Mouse (Mus musculus) large intestine, adult 2 months (tissue): ENCODE results near the gene Dennd6a. TPM values are rescaled to one million over a fixed set of nuclear protein-coding genes. Genes with fewer than 3 reads are reported as not detected.

ENCODE experiments used
- DNase-seq: peaks from one replicate; pipeline ENCODE4 v3.0.0-alpha.2; 2012; ENCODE audit warnings: low read depth, low spot score
- WGBS: fragments of 180-500 bp; shearing (Covaris S2); methylation state at CpG from one replicate; pipeline ENCODE4 v1.1.7; 2018; 5-methylcytosine and 5-hydroxymethylcytosine counted together
- polyA plus RNA-seq: library from polyadenylated mRNA; depleted of rRNA; stranded (reverse); fragments of >200 nt; gene quantifications from 2 replicates; pipeline ENCODE4 v1.2.3, GENCODE M21; 2012

Gene Dennd6a
- polyA plus RNA-seq, 1 experiment, result 6.3 TPM

GRCm38 (mm10) chr14:26562247-26562646 lies 11.4 kb upstream of the Dennd6a start:
- DNase-seq, result no peak
- WGBS, result 27% methylated on average over 2 of the region's 2 CpGs

DNA sequence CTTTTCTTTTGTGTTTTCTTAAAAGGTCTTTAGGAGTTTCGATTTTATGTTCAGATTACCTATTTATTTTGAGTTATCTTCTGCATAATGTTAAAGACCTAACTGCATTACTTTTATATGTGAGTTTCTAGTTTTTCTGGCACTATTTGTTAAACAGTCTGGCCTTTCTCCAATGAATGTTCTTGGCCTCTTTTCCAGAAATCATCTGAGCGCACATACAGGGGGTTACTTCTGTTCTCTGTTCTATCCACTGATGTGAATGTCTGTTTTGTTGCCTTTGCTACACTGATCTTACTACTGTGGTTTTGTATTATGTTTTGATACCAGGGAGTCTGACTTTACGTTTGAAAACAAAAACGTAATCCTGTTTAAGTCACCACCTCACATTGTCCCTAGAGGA lies 3.8 kb upstream of the Dennd6a start:
- DNase-seq, result no peak
- WGBS, result 82% methylated on average over 4 of the region's 4 CpGs

- no peak for DNase-seq
- 70% methylated on average over 4 of the region's 4 CpGs for WGBS
These were observed 1.5 kb upstream of the Dennd6a start for GRCm38 (mm10) chr14:26571951-26572675.

DNA sequence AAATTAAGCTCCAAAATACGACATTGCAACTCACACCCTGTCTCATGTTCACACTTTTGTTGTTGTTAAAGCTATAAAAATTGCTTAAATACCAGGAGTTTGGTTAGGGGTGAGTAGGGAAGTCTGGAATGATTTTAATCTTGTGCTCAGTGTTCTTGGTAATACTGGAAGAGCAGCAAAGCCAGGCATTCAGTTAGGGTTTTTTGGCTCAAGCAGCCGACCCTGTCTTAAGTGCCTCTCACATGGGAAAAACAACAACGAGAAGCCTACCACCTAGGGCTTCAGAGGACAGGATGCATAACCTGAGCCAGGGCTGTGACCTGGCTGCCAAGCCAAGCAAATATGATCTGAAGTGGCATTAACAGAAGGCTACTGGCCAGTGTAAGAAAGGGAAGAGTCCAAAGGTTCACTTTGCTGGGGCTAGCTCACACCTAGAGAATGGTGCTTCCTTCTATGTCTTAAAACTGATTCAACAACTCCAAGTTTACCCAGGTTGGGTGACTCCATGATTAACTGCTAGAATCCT lies 2.7 kb downstream of the Dennd6a start:
- WGBS, result 63% methylated on average over 3 of the region's 3 CpGs

GRCm38 (mm10) chr14:26578791-26579191 lies 5.1 kb downstream of the Dennd6a start:
- WGBS, result 21% methylated on average over 6 of the region's 6 CpGs
- DNase-seq, result peak; percentile 81

More for the DNA sequence above, 2.7 kb downstream of the Dennd6a start:
- DNase-seq, result no peak

GRCm38 (mm10) chr14:26579346-26580343 lies 6.0 kb downstream of the Dennd6a start:
- under 1% methylated on average over 79 of the region's 79 CpGs for WGBS
- DNase-seq, result peak; percentile 71

DNA sequence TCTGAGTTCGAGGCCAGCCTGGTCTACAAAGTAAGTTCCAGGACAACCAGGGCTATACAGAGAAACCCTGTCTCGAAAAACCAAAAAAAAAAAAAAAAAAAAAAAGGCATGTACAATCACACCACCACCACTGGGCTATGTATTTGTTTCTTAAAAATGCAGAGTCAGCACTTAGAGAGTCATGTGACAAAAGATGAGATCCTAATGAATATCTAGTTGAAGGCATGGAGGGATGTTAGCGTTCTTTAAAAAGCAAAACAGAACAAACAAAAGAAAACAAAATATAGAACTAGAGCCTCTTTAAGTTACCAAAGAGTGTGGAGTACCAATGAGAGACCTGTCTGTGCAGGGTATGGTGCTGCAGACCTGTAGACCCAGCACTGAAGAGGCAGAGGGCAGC lies 10.0 kb downstream of the Dennd6a start:
- WGBS, result 91% methylated on average over 3 of the region's 3 CpGs
- DNase-seq, result no peak

DNA sequence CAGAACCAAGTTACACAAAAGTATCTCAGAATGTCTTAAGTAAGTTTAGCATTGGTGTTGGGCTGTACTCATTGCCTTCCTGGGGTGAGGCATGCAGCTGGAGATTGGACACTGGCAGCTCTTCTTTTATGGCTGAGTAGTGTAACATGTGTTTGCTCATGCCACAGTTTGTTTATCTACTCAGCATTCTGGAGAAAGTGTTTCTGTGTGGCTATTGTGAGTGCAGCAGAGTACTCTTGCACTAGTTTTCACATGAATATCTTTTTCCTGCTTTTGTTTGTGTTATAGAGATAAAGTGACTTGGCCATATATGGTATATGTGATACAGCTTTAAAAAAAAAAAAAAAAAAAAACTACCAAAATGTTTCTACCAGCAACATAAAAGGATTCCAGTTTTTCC lies 13.5 kb downstream of the Dennd6a start:
- peak; percentile 14 for DNase-seq

- no peak for DNase-seq
These were observed 17.7 kb downstream of the Dennd6a start for GRCm38 (mm10) chr14:26591353-26591752.

DNA sequence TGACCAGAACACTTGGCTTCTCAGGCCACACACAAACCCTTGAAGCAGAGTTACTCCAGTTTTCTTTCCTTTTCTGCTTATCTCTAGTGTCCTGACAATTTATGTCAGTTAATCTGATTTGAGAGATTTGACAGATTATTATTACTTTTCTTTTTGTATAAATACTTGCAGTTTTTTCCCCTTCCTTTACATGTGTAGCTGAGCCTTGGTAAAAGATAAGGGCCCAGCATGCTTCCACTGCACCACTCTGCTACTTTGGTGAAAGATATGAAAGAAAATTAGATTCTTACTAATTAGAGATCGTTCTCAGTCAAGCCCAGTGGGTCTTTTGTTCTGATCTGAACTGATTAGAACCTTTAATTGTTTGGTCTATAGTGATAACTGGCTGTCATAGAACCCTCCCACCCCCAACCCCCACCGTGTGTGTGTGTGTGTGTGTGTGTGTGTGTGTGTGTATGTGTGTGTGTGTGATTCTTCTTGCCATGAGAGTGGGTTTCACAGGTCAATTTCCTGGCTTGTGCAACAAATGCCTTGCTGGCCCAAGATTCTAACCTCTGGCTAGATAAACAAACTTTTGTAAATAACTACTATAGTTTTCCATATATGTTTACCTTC lies 19.7 kb downstream of the Dennd6a start:
- 79% methylated on average over 2 of the region's 2 CpGs for WGBS
- DNase-seq, result no peak

GRCm38 (mm10) chr14:26595167-26595566 lies 21.5 kb downstream of the Dennd6a start:
- 92% methylated on average over 7 of the region's 7 CpGs for WGBS
- no peak for DNase-seq

DNA sequence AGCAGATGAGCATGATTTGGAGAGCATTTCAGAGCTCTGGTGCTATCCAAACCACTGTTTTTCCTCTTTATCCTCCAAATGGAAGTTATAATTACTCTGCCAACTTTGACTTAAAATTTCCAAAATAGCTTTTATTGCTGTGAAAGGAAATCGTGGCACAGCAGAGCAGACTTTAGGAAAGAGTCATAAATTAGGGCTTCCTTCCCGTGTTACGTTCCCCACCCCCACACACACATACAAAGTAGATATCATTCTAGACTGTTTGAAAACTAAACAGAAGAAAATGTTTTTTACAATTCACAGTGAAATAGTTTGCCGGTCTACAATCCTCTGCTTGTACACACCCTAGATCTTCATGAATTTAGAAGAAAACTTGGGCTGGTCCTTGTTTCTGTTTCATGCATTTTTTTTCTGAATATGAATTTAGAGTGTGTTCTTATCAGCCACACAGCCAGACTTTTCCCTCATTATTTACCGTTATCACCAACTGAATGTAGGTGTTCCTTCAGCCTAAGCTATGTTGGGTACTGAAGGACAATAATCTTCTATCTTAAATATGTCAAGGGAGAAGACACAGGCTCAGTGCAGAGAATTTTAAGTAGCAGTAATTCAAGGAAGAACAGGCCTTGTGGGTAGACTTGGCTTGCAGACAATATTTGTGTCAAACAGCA lies 22.2 kb downstream of the Dennd6a start:
- DNase-seq, result no peak
- WGBS, result 56% methylated on average over 5 of the region's 5 CpGs

GRCm38 (mm10) chr14:26605354-26605753 lies 31.7 kb downstream of the Dennd6a start:
- peak; percentile 16 for DNase-seq
- WGBS, result 39% methylated on average over 4 of the region's 4 CpGs

DNA sequence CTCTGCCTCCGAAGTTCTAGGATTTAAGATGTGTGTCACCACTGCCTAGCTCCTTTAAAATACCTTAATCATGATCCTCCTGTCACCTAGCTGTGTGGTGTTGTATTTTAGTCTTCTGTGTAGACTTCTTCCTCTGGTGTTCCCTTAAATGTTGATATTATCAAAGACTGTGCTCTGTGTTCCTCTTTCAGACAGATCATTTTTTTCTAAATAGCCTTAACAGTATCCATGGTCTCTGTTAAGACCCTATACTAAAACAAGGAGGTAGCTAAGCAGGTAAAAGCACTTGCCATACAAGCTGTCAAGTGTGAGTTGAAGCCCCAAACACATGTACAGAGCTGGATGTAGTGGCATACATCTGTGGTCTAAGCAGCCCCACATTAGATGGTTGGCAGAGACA lies 36.0 kb downstream of the Dennd6a start:
- WGBS, result 93% methylated on average over 1 of the region's 1 CpGs
- no peak for DNase-seq

GRCm38 (mm10) chr14:26610689-26611088 lies 37.0 kb downstream of the Dennd6a start:
- 91% methylated on average over 4 of the region's 4 CpGs for WGBS

DNA sequence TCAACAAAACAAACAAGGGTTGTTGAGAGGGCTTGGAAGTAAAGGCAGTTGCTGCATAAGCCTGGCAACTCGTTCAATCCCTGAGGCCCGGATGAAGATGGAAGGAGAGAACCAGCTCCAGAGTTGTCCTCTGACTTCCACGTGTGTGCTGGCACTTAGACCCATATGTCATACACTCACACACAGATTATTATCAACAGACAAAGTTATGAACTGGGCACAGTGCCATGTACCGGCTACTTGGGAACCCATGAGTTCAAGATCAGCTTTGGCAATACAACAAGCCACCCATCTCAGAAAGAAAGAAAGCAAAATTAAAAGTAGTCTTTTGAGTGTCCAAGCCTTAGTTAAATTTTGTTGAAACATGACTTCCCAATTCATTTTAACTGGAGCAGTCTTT lies 51.6 kb downstream of the Dennd6a start:
- no peak for DNase-seq
- WGBS, result 60% methylated on average over 4 of the region's 4 CpGs

More at GRCm38 (mm10) chr14:26610689-26611088, 37.0 kb downstream of the Dennd6a start:
- no peak for DNase-seq

- 86% methylated on average over 5 of the region's 5 CpGs for WGBS
- DNase-seq, result no peak
These were observed 53.0 kb downstream of the Dennd6a start for GRCm38 (mm10) chr14:26626605-26627140.

DNA sequence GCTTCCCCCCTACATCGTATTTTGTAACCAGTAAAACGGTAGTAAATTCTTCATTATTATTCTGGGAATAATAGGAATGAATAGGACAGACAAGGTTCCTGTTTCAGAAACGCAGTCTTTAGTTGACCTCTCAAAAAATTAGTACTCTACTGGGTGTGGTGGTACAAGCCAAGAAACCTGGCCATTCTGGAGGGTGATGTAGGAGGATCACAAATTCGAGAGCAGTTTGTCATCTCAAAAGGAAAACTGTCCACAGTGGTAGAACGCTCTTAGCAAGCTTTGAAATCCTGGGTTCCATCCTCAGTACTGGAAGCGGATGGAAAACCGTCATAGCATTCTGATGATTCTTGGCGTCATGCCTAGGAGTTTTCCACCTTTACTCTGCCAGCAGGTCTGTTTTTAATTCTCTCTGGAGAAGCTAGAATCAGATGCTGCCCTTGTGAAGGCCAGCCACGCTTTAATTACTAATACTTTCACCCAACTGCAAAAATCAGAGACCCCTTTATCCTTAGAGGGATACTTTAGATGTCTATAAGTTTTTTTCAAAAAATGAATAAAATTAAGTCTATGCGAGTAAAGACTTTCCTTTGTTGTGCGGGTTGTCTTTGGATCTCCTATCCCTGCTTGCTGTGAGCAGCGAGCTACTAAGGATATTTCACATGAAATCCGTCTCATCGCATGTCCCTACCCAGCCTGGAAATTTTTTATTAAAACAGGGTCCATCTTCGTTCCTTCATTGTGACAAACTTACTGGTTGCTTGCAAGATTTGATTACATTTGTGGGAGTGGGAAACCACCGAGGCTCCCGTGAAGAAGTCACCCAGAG lies 63.6 kb downstream of the Dennd6a start:
- 6% methylated on average over 17 of the region's 17 CpGs for WGBS
- peak; percentile 33 for DNase-seq
